In genomic region chr5:3387138-3387537, GRCm38 (mm10) we compare ENCODE assay signal across 11 mouse cellular contexts. TPM values are rescaled to one million over a fixed set of nuclear protein-coding genes. Genes with fewer than 3 reads are reported as not detected.
A peak's percentile ranks its signal among the peaks of the same experiment; 100 is the strongest.
DNase-seq lines count a peak whose midpoint lies in the region; ATAC-seq and TF ChIP-seq lines count a peak whose summit lies in the region.
"Had no signal": no experiment of that assay in that cellular context is flagged by ENCODE, and none has a peak within 500 bp of the region (broad histone marks: within the 10 kb centered on the region; RNA-seq: fewer than 3 reads in every experiment).

No protein-coding gene starts in this region.

- H3K27ac ChIP-seq in forebrain, embryonic 15.5 days (replicated peaks): no peak overlapping the region
- no peak overlapping the region for H3K27ac ChIP-seq in forebrain, embryonic 11.5 days (ENCODE audit: low read depth, low read length)
- H3K27ac ChIP-seq in liver, embryonic 12.5 days: no peak overlapping the region
- H3K27ac ChIP-seq in embryonic facial prominence, embryonic 10.5 days (replicated peaks): no peak overlapping the region
- H3K27ac ChIP-seq in stomach, postnatal 0 days (replicated peaks): no peak overlapping the region
- H3K27ac ChIP-seq: kidney, postnatal 0 days had no signal

- ATAC-seq in forebrain, embryonic 15.5 days (replicated peaks): peak; percentile 70
- ATAC-seq in forebrain, embryonic 11.5 days (replicated peaks; ENCODE audit: low FRiP score): no peak
- ATAC-seq in liver, embryonic 12.5 days: peak; percentile 24; the same call in 1 of the 2 replicates
- ATAC-seq in erythroblast, adult 5-6 weeks (replicated peaks; ENCODE audit: low FRiP score, poor library complexity, severe bottlenecking): peak; percentile 58; the same call in 1 of the 2 replicates
- ATAC-seq in megakaryocyte-erythroid progenitor cell, adult 5-6 weeks (replicated peaks; ENCODE audit: low FRiP score, low TSS enrichment, poor library complexity, severe bottlenecking): peak; percentile 39
- ATAC-seq in stomach, postnatal 0 days (ENCODE audit: low FRiP score, low TSS enrichment): no peak

- H3K9me3 ChIP-seq in forebrain, embryonic 15.5 days: no peaks in the 10 kb centered on the region
- no peaks in the 10 kb centered on the region for H3K9me3 ChIP-seq in forebrain, embryonic 11.5 days (ENCODE audit: control insufficient read depth, low read length)
- H3K9me3 ChIP-seq in liver, embryonic 12.5 days (replicated peaks): no peaks in the 10 kb centered on the region
- no peaks in the 10 kb centered on the region for H3K9me3 ChIP-seq in embryonic facial prominence, embryonic 10.5 days
- no peaks in the 10 kb centered on the region for H3K9me3 ChIP-seq in stomach, postnatal 0 days (ENCODE audit: control insufficient read depth, low read length)

- H3K4me3 ChIP-seq in forebrain, embryonic 15.5 days: no peak overlapping the region
- H3K4me3 ChIP-seq in forebrain, embryonic 11.5 days (ENCODE audit: low read depth, low read length): no peak overlapping the region
- H3K4me3 ChIP-seq in liver, embryonic 12.5 days: no peak overlapping the region
- H3K4me3 ChIP-seq in embryonic facial prominence, embryonic 10.5 days: no peak overlapping the region
- H3K4me3 ChIP-seq in stomach, postnatal 0 days (ENCODE audit: low read depth, low read length): no peak overlapping the region

- DNase-seq in forebrain, embryonic 11.5 days (ENCODE audit: low spot score): no peak
- DNase-seq in liver: no peak
- no peak for DNase-seq in embryonic facial prominence, embryonic 10.5 days (ENCODE audit: low spot score)
- no peak for DNase-seq in stomach, postnatal 0 days (ENCODE audit: low spot score)
- DNase-seq: B cell, adult 2 months; lung, postnatal 14 days had no signal

- H3K4me2 ChIP-seq in forebrain, embryonic 15.5 days (replicated peaks): no peak overlapping the region
- H3K4me2 ChIP-seq in forebrain, embryonic 11.5 days (ENCODE audit: low read depth, low read length, severe bottlenecking): no peak overlapping the region
- no peak overlapping the region for H3K4me2 ChIP-seq in liver, embryonic 12.5 days
- no peak overlapping the region for H3K4me2 ChIP-seq in stomach, postnatal 0 days (replicated peaks; ENCODE audit: low read depth)

- TF ChIP-seq EP300 in stomach, postnatal 0 days (optimal IDR thresholded peaks at IDR 0.05): no peak

- no peaks in the 10 kb centered on the region for H3K36me3 ChIP-seq in forebrain, embryonic 15.5 days
- H3K36me3 ChIP-seq in forebrain, embryonic 11.5 days (ENCODE audit: control insufficient read depth, insufficient read depth, low read length): no peaks in the 10 kb centered on the region
- H3K36me3 ChIP-seq in liver, embryonic 12.5 days: peaks cover 22% of the 10 kb centered on the region
- peaks cover 10% of the 10 kb centered on the region for H3K36me3 ChIP-seq in embryonic facial prominence, embryonic 10.5 days (replicated peaks)
- no peaks in the 10 kb centered on the region; the same call in 1 of the 2 replicates for H3K36me3 ChIP-seq in stomach, postnatal 0 days (ENCODE audit: control insufficient read depth, insufficient read depth, low read length)

- WGBS in forebrain, embryonic 15.5 days: 51% methylated on average over 5 of the region's 5 CpGs
- 60% methylated on average over 5 of the region's 5 CpGs for WGBS in forebrain, embryonic 11.5 days
- 47% methylated on average over 5 of the region's 5 CpGs for WGBS in liver, embryonic 12.5 days (ENCODE audit: insufficient replicate concordance)
- WGBS in embryonic facial prominence, embryonic 10.5 days: 68% methylated on average over 5 of the region's 5 CpGs
- 53% methylated on average over 5 of the region's 5 CpGs for WGBS in stomach, postnatal 0 days

- no peak for TF ChIP-seq CTCF in stomach, postnatal 0 days (IDR thresholded peaks at IDR 0.05; ENCODE audit: low read depth)

- peaks cover 2% of the 10 kb centered on the region; the same call in 1 of the 2 replicates for H3K4me1 ChIP-seq in forebrain, embryonic 15.5 days
- H3K4me1 ChIP-seq in forebrain, embryonic 11.5 days (replicated peaks; ENCODE audit: control insufficient read depth, insufficient read depth, low read length): peaks cover 3% of the 10 kb centered on the region; the same call in 1 of the 2 replicates
- H3K4me1 ChIP-seq in liver, embryonic 12.5 days: peaks cover 21% of the 10 kb centered on the region
- H3K4me1 ChIP-seq in embryonic facial prominence, embryonic 10.5 days: peaks cover 18% of the 10 kb centered on the region
- no peaks in the 10 kb centered on the region for H3K4me1 ChIP-seq in stomach, postnatal 0 days (replicated peaks; ENCODE audit: control insufficient read depth, insufficient read depth)

- no peaks in the 10 kb centered on the region for H3K27me3 ChIP-seq in forebrain, embryonic 15.5 days
- H3K27me3 ChIP-seq in forebrain, embryonic 11.5 days (ENCODE audit: control insufficient read depth, insufficient read depth, low read length): no peaks in the 10 kb centered on the region
- no peaks in the 10 kb centered on the region for H3K27me3 ChIP-seq in liver, embryonic 12.5 days (replicated peaks)
- H3K27me3 ChIP-seq in embryonic facial prominence, embryonic 10.5 days (replicated peaks; ENCODE audit: low read depth, poor library complexity, severe bottlenecking): no peaks in the 10 kb centered on the region
- H3K27me3 ChIP-seq in stomach, postnatal 0 days (ENCODE audit: control insufficient read depth, insufficient read depth, low read length): no peaks in the 10 kb centered on the region

- no peak overlapping the region for H3K9ac ChIP-seq in forebrain, embryonic 15.5 days (replicated peaks)
- no peak overlapping the region for H3K9ac ChIP-seq in forebrain, embryonic 11.5 days (ENCODE audit: low read length)
- no peak overlapping the region for H3K9ac ChIP-seq in liver, embryonic 12.5 days
- no peak overlapping the region for H3K9ac ChIP-seq in stomach, postnatal 0 days (ENCODE audit: low read length)

RNA-seq across cellular contexts. Expression of gene Cdk6, which starts 45.9 kb away (rescaled TPM):
- 30.8 and 39.4 TPM in 2 replicates for polyA plus RNA-seq in forebrain, embryonic 15.5 days (2015; fragmentation: Nextera tagmentation; extraction: Ambion mirVana)
- 21.3 and 24.5 TPM in 2 replicates for polyA plus RNA-seq in forebrain, embryonic 11.5 days (2014; fragmentation: Nextera tagmentation; extraction: Ambion mirVana)
- polyA plus RNA-seq in liver, embryonic 12.5 days (2016; fragmentation: Nextera tagmentation; extraction: Ambion mirVana): 35.1 and 40.1 TPM in 2 replicates
- total RNA-seq in erythroblast, adult 5-6 weeks (2015; ENCODE audit: low replicate concordance): 30.5 and 40.5 TPM in 2 replicates
- 16.2 and 21.3 TPM in 2 replicates for total RNA-seq in erythroblast, adult 5-6 weeks (2017; ENCODE audit: low replicate concordance)
- 200 and 232 TPM in 2 replicates for total RNA-seq in megakaryocyte-erythroid progenitor cell, adult 5-6 weeks (2014; fragmentation: Nextera tagmentation)
- total RNA-seq in megakaryocyte-erythroid progenitor cell, adult 5-6 weeks (2017): 179 and 188 TPM in 2 replicates
- 25.7 and 25.9 TPM in 2 replicates for polyA plus RNA-seq in embryonic facial prominence, embryonic 10.5 days (2016; fragmentation: Nextera tagmentation; extraction: Ambion mirVana)
- 15.7 and 16.6 TPM in 2 replicates for polyA plus RNA-seq in stomach, postnatal 0 days (2015; fragmentation: Nextera tagmentation; extraction: Ambion mirVana)

Comparison
In these comparisons a context has a peak if more than half of its experiments do, and no peak if none do; other contexts are left out.
1. ATAC-seq: peak in forebrain, embryonic 15.5 days (single experiment), liver, embryonic 12.5 days (single experiment), erythroblast, adult 5-6 weeks (single experiment) and megakaryocyte-erythroid progenitor cell, adult 5-6 weeks (single experiment); none in forebrain, embryonic 11.5 days (single experiment) and stomach, postnatal 0 days (single experiment).